8 mouse cellular contexts compared by ENCODE assay signal in genomic region chr12:108827641-108828040, GRCm38 (mm10). TPM values are rescaled to one million over a fixed set of nuclear protein-coding genes. Genes with fewer than 3 reads are reported as not detected.
"Had no signal": no experiment of that assay in that cellular context is flagged by ENCODE, and none has a peak within 500 bp of the region (broad histone marks: within the 10 kb centered on the region; RNA-seq: fewer than 3 reads in every experiment).

No protein-coding gene starts in this region.

- DNase-seq: kidney, postnatal 14 days; layer of hippocampus, postnatal 36 days; lung, embryonic 14.5 days; lung, postnatal 10 days; lung, postnatal 4 days; retina, postnatal 1 day; thymus, postnatal 36 days had no signal

RNA-seq across cellular contexts. Expression of gene Slc25a29, which starts 8.0 kb away (rescaled TPM):
- total RNA-seq: megakaryocyte-erythroid progenitor cell, adult 5-6 weeks had no signal
